Mouse (Mus musculus) urinary bladder, postnatal 4 days (tissue): ENCODE results near the gene Tinagl1.

Experiments
- DNase-seq, 2 experiments: peaks; one replicate each; pipeline ENCODE4 v3.0.0; 2021 to 2022; ENCODE audit warnings: low spot score in 2 of 2

Tinagl1 gene

GRCm38 (mm10) chr4:130177536-130177935 lies 2.6 kb upstream of the Tinagl1 start:
- no peak for DNase-seq

DNA sequence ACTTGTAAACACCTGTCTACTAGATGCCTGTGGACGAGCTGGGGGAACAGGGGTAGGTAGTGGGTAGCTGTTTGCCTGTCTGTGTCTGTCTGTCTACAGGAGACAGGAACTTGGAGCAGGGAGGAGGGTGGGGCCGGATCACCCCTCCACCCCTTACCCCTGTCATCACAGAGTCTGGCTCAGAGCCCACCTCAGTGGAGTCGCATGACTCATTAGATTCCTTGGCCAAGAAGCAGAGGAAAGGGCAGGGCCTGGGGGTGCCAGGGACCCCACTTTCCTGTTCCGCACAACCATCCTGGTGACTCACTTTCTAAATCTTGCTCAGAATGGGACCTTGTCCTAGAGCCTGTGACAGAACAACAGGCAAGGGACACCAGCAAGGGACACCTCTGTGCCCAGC lies 2.2 kb upstream of the Tinagl1 start:
- DNase-seq, result peak in 1 of 2 experiments; percentile 52

DNA sequence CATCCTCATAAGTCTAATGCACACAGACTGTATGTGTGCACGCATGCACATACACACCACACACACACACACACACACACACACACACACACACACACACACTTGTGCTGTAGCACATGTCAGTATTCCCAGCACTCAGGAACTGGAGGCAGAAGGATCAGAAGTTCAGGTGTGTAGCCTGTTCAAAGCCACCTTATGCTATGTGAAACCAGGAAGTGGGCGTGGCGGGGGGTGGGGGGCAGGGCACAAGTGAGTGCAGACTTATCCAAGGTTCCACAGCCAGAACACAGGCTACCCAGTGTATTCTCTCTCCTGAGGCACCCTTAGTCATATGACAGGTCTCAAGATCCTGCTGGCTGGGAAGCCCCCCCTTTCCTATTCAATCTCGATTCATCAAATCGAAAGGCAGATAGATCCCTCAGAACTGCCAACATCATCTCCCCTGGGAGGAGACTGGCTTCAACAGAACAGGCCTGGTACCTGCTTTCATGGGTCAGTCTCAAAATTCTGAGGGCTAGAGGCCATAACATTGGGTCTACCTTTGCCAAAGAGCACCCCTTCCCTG lies 1.3 kb upstream of the Tinagl1 start:
- peak in 1 of 2 experiments; percentile 12 for DNase-seq

DNA sequence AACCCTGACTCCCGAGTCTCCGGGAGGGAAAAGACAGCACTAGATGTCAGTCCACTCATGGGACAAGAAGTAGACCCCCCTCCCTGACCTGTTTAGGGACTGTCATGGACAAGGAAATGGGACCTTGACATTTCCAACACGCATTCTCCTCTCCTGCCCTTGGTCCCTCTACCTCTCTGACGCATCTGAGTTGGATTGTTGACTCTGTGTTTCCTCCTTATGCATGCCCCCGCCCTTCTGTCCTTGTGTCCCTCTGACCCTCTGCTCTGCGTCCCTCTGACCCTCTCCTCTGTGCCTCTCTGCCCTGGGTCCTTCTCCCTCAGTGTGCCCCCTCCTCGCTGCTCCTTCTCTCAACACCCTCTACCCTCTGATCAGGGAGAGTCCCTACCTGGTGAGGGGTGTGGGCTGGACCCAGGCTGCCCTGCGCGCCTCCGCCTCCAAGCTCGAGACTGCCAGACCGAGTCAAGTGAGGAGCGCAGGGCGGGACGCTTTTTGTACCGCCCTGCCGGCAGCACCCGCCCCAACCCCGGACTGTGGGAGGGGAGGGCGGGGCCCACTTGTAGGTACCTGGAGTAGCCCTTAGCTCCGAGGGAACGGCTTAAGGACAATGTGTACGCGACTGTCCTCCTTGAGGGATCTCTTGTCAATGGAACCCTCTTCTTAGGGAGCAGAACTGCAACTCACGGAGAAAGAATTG lies 439 bp downstream of the Tinagl1 start:
- peak; percentile 73 to 79 for DNase-seq

DNA sequence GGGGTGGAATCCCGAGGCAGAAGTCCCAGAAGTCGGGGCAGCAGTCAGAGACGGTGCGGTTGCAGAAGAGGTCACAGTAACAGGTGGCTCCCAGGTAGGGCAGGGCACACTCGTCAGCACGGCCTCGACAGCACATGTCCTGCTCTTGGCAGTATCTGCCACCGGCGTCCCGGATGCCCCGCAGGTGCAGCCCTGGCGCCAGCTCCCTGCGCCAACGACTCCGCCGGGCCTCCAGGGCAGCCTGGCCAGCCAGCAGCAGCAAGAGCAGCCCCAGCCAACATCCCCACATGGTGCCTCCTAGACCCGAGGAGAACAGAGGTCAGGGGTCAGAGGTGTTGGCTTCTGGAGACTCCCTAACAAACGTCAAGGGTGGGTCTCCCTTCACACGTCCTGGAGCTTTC lies 1.0 kb downstream of the Tinagl1 start:
- DNase-seq, result no peak

DNA sequence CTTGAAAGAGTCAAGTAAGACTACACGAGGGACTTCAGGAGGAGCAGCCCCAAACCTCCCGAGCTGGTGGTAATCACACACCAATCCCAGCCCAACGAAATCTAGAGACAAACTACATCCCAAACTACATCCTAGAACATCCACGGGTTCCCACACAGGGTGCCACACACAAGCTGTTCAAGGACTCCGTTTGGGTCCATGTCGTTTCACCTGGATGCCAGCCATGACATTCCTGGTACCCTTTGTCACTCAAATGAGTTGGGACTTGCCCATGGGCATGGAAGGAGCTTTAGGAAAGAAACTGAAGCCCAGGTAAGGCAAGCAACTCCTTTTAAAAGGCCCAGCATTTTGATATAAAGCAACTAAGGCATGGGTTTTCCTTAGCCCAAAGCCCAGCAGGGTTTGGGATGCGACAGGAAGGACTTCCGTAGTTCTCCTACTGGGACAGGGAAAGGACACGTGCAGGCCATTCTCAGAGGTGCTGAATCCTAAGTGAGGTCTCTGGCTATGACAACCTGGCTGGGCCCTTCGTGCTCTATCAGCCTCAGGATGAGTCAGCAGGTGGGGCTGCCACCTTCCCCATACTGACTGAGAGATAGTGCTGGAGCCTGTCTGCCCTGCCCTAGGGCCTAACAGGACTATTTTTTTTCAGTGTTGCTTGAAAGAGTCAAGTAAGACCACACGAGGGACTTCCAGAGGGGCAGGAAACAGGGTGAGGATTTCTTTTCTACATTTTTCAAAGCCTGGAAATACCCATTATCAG lies 1.7 kb downstream of the Tinagl1 start:
- no peak for DNase-seq

GRCm38 (mm10) chr4:130171951-130172765 lies 2.8 kb downstream of the Tinagl1 start:
- DNase-seq, result peak in 1 of 2 experiments; percentile 70

DNA sequence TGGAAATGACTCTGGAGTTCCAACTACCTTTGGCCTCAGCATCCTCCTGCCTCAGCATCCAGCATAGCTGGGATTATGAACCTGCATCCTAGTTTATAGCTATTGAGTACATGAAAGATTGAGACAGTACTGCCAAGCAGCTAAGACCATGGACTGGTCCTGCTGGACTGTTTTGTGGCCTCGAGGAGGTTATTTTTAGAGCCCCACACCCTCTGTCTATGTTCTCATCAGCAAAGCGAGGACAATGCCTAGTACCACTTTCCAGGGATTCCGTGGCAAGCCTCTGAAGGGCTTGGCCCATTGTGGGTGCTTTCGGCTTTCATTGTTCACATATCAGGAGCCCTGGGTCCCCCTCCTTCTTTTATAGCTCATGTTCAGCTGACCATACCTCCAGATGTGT lies 4.6 kb downstream of the Tinagl1 start:
- DNase-seq, result no peak

GRCm38 (mm10) chr4:130169411-130169971 lies 5.4 kb downstream of the Tinagl1 start:
- no peak for DNase-seq

- peak; percentile 82 to 86 for DNase-seq
Observed at GRCm38 (mm10) chr4:130168280-130169183, 6.4 kb downstream of the Tinagl1 start.

DNA sequence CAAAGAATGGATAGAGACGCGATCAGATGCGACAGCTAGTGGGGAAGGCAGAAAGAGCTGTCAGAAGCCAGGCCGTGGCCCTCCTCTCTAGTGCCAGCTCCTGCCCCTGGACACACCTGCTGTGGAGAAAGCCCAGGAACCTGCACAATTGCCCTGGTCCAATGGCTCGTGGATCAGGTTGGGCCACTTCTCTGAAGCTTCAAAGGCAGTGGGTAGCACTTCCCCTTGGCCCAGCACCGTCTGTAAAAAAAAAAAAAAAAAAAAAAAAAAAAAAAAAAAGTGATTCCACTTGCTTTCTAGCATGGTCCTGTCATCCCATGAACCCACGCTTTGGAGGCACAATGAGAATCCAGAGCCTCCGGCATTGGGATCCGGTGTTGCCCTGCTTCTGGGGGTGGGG lies 7.1 kb downstream of the Tinagl1 start:
- DNase-seq, result no peak

GRCm38 (mm10) chr4:130167321-130167720 lies 7.6 kb downstream of the Tinagl1 start:
- no peak for DNase-seq

DNA sequence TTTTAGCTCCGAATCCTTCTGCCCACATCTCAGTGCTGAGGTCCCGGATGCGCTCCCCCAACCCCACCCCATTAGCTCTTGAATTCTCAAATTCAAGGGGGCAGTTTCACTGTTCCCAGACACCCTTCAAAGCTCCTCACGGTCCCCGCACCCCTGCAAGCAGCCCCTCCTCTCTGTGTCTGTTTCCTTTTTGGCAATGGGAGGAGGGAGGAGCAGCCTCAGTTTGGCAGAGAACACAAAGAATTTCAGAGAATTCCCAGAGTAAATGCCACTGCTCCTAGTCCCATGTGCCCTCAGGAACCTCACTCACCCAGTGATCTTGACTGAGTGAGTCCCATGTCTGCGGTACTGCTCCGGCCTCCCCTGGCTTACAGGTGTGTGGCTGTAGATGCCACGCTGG lies 8.3 kb downstream of the Tinagl1 start:
- no peak for DNase-seq

DNA sequence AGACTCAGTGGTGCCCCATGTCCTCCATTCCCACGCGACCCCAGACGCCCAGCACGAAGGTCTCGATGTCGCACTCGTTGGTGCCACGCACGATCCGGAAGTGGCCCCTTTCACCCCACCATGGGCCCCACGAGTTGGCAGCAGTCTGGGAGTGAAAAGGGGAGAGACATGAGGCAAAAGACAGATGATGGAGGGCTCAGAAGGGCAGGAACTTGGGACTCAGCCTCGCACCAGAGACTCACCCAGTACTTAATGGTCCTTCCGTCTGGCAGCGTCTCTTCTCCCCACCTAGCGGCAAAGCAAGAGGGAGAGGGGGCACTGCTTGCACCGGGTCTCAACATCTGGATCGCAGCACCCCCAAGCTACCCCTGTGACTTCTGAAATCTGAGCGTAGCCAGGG lies 8.9 kb downstream of the Tinagl1 start:
- DNase-seq, result no peak

GRCm38 (mm10) chr4:130164121-130164520 lies 10.8 kb downstream of the Tinagl1 start:
- no peak for DNase-seq

DNA sequence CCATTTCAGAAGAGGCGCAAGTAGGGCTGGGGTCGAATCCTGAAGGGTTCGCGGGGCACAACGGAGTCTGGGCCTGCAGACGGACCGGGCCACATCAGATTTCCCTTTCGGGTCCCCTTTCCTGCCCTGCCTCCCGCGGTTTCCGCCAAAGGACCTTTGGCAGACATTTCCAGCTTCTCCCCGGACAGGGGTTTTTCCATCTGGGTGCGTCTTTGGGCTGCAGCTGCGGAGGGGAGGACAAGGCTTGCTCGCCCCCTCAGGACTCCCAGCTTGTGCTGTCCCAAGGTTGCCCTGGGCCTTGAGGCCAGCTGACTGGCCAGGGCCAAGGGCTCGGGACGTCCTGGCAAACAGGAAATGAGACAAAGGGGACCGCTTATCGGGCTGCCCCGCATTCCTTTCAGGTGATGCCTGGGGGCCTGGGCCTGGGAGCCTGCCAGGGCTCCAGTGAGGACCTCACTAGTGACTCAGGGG lies 11.5 kb downstream of the Tinagl1 start:
- DNase-seq, result peak in 1 of 2 experiments; percentile 55

DNA sequence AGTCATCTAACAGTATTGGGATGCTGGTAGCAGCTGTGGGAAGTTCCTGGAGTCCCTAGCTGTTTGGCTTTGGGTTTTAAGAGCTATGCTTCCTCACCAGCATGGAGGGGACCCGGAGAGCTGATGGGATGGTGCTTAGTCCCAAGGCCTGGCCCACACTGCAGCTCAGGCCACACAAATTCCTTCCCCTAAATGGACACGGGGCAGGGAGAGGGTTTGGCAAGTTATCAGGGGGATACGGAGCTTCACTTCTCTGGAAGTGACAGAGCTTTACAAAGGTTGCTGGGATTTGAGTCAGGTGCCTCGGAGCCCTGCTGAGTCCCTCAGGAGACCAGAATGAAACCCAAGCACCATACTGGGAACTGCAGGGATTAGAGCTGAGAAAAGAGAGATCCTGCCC lies 13.6 kb downstream of the Tinagl1 start:
- DNase-seq, result no peak

GRCm38 (mm10) chr4:130156812-130157371 lies 18.0 kb downstream of the Tinagl1 start:
- no peak for DNase-seq

GRCm38 (mm10) chr4:130154250-130154649 lies 20.7 kb downstream of the Tinagl1 start:
- DNase-seq, result no peak

GRCm38 (mm10) chr4:130148405-130148804 lies 26.5 kb downstream of the Tinagl1 start:
- no peak for DNase-seq
